Mouse (Mus musculus) inflammation-experienced regulatory T-cells (primary cell): Measurements from ENCODE around the gene Eogt. TPM values are rescaled to one million over a fixed set of nuclear protein-coding genes. Genes with fewer than 3 reads are reported as not detected.

Source experiments
- polyA plus RNA-seq, 2 experiments: library from polyadenylated mRNA; unstranded; fragments of 100-300 nt; shearing (Covaris generic); gene quantifications; one replicate each; pipeline ENCODE4 v1.2.1; 2017

Gene Eogt
- 10 to 100 TPM; 18.1 to 19.6 TPM for polyA plus RNA-seq

GRCm38 (mm10) chr6:97148383-97149251 is at the start of gene Eogt:
Gene Eogt (minus strand): TSS chr6:97149182.

GRCm38 (mm10) chr6:97178491-97179366 is 29.7 kb upstream of the Eogt start, which contains the start of gene Tmf1:
Gene Tmf1 (minus strand): TSS chr6:97179122.

GRCm38 (mm10) chr6:97060074-97060681 is 88.8 kb downstream of the Eogt start, which contains the start of gene Fam19a4:
Gene Fam19a4 (minus strand): TSS chr6:97060413.

Other genes with a start within 250 kb of the Eogt start
- gene Fam19a4, start 88.8 kb downstream of the Eogt start, polyA plus RNA-seq: under 1 TPM in 1 of 2 experiments, not detected in 1; 0.16 TPM
- gene Tmf1, start 29.9 kb upstream of the Eogt start, polyA plus RNA-seq: 10 to 100 TPM; 24.5 to 30.3 TPM
- 10 to 100 TPM; 34.9 to 41.1 TPM for gene Uba3, start 56.5 kb upstream of the Eogt start, polyA plus RNA-seq
- 100 to 1,000 TPM; 208 to 212 TPM for gene Arl6ip5, start 61.5 kb upstream of the Eogt start, polyA plus RNA-seq
- gene Lmod3, start 103.6 kb upstream of the Eogt start, polyA plus RNA-seq: not detected